Mouse (Mus musculus) CH12.LX (cell line): Measurements from ENCODE around the gene Siah3.

Experiments used
- JUN ChIP-seq: IDR thresholded peaks from 2 replicates; pipeline ENCODE4 v1.6.1; 2011; ENCODE audit warnings: low read depth, mild to moderate bottlenecking, low read length, improper control_type of control experiment, moderate library complexity; ENCODE audit not compliant: insufficient read depth
- SMC3 ChIP-seq: IDR thresholded peaks from 2 replicates; pipeline ENCODE4 v1.6.1; 2011; ENCODE audit warnings: low read depth, low read length, improper control_type of control experiment

DNA sequence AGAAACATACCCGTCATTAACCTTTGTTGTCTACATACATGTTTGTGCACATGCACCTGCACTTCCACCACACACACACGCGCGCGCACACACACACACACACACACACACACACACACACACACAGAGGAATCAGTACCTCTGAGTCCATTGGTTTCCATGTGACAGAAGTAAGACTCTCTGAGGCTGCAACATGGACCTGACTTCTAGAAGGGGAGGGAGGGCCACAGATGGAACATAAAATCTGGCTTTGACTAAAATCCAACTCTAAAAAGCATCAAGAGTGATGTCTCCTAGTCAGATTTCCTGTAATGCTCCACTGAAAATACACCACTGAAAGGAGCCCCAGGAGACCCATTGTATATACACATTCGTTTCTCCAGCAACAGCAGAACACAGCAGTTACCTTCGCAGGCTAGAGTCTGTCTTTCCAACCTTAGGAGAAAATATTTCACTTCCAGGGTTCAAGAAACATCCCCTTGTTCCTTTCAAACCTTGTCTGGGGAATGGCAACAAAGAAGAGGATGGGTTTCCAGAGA, 75.1 kb downstream of the Siah3 start:
- TF ChIP-seq SMC3 (no peak), JUN (no peak)
